Mouse (Mus musculus) G1E-ER4 (cell line): ENCODE data around the gene Gna14. TPM values are rescaled to one million over a fixed set of nuclear protein-coding genes. Genes with fewer than 3 reads are reported as not detected.

Experiments used
- GATA1 ChIP-seq: IDR thresholded peaks from one replicate; pipeline ENCODE4 v1.8.0; 2012; ENCODE audit warnings: low read length, inconsistent platforms
- polyA plus RNA-seq: library from polyadenylated mRNA; stranded (reverse); fragments of >175 nt; gene quantifications from 2 replicates; pipeline ENCODE4 v1.2.3, GENCODE M21; 2012

Gna14 gene
- polyA plus RNA-seq, 1 experiment, result not detected

DNA sequence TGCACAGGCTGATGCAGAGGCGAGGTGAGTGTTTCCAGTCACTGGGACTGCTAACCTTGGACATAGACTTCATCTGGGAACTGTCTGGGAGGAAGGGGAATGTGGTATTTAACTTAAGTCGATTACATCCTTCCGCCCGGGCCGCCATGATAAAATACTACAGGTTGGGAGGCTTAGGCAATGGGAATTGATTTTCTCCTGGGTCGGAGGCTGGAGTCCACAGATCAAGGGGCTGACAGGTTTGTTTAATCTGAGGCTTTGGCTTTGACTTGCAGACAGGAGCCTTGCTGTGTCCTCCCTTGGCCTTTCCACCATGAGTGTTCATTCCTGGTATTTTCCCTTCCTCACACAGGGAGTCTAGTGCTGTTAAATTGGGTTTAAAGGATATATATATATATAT lies 5.8 kb downstream of the Gna14 start:
- TF ChIP-seq GATA1, result no peak

DNA sequence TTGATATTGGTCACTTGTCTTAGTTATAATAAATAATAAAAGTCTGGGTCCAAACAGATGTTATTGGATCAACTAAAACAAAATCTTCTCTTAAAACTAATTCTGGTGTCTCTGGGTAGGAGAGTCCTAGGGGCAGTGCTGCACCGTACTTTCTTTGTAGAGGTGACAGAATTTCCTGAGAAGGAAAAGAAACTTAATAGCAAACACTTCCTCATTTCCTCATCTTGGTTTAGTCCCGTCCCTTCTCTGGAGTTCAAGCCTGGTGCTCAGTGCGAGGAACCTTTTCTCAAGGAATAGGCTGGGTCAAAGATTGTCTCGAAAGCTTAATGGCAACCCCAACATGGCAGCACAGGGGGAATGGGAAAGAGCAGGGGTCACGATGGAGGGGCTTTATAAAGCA lies 7.8 kb downstream of the Gna14 start:
- TF ChIP-seq GATA1, result no peak

- TF ChIP-seq GATA1, result no peak
Observed at GRCm38 (mm10) chr19:16446612-16447011, 11.1 kb downstream of the Gna14 start.

DNA sequence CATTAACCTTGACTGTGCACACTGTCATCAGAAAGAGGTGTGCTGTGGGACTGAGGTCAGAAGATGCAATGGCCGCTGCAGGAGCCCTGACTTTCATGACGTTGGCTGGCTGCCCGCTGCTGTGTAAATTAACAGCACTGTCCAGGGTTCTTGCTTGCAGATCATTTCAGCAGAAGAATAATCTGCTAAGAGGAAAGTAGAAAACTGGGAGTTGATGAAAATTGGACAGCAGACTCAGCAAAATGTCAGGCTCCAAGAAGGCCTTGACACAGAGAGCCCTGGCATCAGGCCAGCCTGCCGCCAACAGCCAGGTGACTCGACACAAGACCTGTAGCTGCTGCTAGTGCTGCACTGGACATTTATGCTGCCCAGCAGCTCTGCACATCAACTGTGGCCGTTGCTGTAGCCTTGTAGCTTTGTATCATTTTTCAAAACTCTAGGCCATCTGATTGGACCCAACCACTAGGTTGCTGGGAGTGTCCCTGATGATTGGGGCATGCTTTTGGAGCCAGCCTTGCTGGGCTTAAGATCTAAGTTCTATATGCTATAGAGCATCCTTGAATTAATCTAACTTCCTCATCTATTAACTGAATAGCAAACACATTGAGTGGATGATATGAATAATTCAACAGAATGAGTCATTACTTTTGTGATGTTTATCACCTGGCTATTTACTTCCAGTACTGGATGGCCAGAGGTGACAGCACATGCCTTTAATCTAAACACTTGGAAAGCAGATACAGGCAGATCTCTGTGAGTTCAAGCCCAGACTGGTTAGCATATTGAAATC lies 12.5 kb downstream of the Gna14 start:
- TF ChIP-seq GATA1, result no peak

- TF ChIP-seq GATA1, result no peak
Observed at GRCm38 (mm10) chr19:16448796-16449195, 13.2 kb downstream of the Gna14 start.

- no peak for TF ChIP-seq GATA1
Observed at GRCm38 (mm10) chr19:16450824-16451223, 15.3 kb downstream of the Gna14 start.

- no peak for TF ChIP-seq GATA1
Observed at GRCm38 (mm10) chr19:16456181-16456580, 20.6 kb downstream of the Gna14 start.

DNA sequence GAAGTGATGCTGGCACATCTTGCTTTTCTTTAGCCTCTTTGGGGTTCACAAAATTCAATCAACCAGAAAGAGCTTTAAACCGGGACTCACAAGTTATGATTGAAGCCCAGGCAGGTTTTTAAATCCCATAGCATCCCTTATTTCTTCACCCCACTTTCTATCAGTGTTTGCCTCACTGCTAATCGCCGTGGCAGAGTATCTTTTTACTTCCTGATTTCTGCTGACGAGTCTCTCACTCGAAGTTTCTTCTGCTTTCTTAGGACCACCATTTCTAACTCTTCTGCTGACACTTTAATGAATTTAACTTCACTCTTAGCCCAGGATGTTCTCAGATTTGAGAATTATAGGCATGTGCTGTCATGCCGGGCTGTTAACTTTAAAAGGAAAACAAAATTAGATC lies 21.6 kb downstream of the Gna14 start:
- no peak for TF ChIP-seq GATA1

DNA sequence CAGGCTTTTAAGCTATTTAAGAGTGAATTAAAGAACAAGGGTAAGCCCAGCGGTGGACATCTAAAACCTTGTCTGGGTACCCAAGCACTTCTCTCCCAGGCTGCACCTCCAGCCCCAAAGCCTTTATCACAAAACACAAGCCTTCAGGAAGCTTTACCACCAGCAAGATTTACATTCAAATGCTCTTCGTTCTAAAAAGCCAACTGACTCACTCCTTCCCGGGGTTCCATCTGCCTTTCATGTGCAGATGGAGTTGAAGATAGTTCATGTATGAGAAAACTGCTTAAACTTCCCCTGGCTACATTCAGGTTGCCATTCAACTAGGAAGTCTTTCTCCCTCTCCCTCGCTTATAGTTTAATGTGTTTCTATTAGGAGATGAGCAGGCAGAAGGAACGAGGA lies 23.8 kb downstream of the Gna14 start:
- TF ChIP-seq GATA1, result no peak

DNA sequence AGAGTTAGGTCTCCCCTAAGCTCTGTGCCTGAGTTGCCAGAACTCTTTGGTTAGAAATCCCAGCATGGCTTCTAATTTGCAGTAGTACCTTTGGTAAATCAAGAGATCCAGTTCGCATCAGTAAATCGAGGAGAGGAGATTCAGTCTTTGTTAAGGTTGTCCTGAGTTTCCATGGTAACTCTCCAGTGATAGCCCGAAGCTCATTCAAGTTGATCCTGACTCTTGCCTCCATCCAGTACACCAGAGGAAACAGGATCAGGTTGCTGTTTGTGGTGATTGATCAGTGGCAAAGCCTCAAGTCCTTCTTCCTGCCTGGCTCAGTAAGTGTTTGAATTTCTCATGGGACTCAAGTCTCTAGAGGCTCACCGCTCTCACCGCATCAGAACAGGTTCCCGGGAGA lies 24.7 kb downstream of the Gna14 start:
- no peak for TF ChIP-seq GATA1

GRCm38 (mm10) chr19:16460831-16461230 lies 25.3 kb downstream of the Gna14 start:
- no peak for TF ChIP-seq GATA1

DNA sequence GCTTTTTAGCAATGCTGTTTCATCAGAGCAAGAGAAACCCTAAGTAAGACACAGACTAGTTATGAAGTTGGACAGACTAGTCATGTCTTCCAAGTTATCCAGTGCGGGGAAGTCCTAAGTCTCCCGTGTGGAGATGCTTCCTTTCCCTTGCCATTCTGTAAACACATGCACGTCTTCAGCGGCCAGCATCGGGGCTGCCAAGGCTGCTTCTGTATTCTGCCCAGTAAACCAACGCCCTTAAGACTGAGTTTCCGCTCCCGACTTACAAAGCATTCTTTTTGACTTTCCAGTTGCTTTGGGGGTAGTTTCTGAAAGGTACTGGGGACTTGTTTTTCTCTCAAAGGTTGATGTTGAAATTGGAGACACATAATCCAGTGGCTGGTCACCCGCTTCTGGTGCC lies 26.9 kb downstream of the Gna14 start:
- TF ChIP-seq GATA1, result no peak

GRCm38 (mm10) chr19:16464730-16465129 lies 29.2 kb downstream of the Gna14 start:
- no peak for TF ChIP-seq GATA1

DNA sequence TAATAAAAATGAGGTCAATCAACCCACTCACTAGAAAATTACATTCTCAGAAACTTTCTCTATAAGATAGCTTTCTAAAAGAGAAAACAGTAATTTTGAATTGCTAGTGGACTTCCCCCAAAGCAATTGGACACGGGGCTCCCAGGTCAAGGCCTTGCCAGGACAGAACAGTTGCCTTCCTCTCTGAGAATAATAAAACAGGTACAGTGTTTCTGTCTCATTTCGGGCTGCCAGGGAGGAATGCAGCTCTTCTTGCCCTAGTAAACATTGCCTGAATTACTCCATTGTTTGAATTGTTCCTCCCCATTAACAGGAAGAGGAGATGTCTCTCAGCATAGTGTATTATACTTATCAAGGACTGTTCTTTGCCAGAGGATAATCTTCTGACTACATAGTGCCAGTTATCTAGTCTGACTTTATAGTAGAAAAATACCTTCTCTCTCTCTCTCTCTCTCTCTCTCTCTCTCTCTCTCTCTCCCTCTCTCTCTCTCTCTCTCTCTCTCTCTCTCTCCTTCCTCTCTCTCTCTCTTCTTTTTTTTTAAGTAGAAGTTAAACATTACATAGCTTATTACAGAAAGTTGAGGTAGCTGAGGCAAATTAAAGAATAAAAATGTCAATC lies 33.3 kb downstream of the Gna14 start:
- no peak for TF ChIP-seq GATA1

- no peak for TF ChIP-seq GATA1
Observed at GRCm38 (mm10) chr19:16472655-16473054, 37.1 kb downstream of the Gna14 start.

DNA sequence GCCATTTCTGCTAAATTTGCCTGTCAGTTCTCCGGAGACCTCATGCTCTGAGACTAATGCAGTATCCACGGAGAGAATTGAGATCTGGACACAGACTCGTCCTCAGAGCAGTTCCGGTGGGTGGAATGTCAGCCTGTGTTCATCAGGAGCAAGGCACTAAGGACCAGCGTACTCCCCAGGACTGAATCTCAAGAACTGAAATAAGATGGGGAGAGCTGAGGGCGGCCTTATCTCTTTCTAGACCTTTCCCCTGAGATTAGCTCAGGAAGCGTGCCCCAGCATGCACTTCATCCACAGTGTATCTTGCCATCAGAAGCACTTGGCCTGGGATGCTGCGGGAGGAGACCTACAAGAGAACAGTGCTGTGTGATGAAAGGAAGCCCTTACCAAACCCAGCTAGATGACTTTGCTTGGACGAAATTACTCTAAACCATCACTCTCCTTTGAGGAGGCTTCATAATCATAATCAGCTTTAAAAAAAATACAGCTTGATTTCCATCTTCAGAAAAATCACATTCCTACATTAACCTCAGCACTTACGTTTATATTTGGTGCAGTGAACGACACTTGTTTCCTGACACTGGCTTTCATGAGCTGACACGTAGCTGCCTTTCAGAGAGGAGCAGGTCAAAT lies 41.9 kb downstream of the Gna14 start:
- TF ChIP-seq GATA1, result no peak

DNA sequence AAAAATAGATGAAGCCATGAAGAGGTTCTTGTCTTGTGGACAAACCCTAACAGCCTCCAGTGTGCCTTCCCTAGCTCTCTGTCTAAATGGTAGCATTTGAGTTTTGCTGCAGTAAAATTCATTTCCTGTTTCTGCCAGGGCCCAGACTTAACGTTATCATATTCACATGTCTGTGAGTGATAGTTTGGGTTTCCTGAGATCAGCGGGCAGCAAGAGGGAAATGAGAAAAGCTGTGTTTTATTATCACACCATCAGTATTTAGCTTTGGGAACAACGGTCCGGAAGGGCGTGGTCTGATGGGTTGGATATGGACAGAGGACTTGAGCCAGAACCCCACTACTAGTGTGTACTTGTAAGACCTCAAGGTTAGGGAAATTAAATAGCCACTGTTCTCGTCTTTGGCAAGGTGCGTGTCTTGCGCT lies 42.6 kb downstream of the Gna14 start:
- TF ChIP-seq GATA1, result peak; percentile 87
